In genomic region chr5:102149481-102150129, GRCm38 (mm10) we compare ENCODE assay signal across 8 mouse cellular contexts.
A peak's percentile ranks its signal among the peaks of the same experiment; 100 is the strongest.
DNase-seq lines count a peak whose midpoint lies in the region; ATAC-seq and TF ChIP-seq lines count a peak whose summit lies in the region.

No protein-coding gene starts in this region.

- H3K9ac ChIP-seq in kidney, embryonic 16.5 days (replicated peaks; ENCODE audit: low read length), result no peak overlapping the region
- no peak overlapping the region for H3K9ac ChIP-seq in limb, embryonic 13.5 days
- H3K9ac ChIP-seq in neural tube, embryonic 11.5 days (ENCODE audit: low read length), result no peak overlapping the region

- peak in 1 of 2 experiments; percentile 27 for DNase-seq in spleen, adult 2 months (ENCODE audit: low read depth in 1 of 2, low spot score in 2 of 2)
- no peak for DNase-seq in spleen, adult 12 weeks (ENCODE audit: low spot score)
- peak; percentile 90 to 93 for DNase-seq in cerebellum, postnatal 10 days
- peak; percentile 77 to 91 for DNase-seq in frontal cortex, postnatal 14 days (ENCODE audit: low spot score in 2 of 2)
- DNase-seq in neural tube, embryonic 11.5 days (ENCODE audit: low spot score), result peak; percentile 85
- peak; percentile 51 for DNase-seq in thymus, postnatal 0 days (ENCODE audit: low spot score)

- WGBS in spleen, adult 2 months, result 50% methylated on average over 14 of the region's 14 CpGs
- WGBS in kidney, embryonic 16.5 days, result 44% methylated on average over 14 of the region's 14 CpGs
- 26% methylated on average over 14 of the region's 14 CpGs for WGBS in limb, embryonic 13.5 days
- WGBS in neural tube, embryonic 11.5 days, result 48% methylated on average over 14 of the region's 14 CpGs

- ATAC-seq in kidney, embryonic 16.5 days (ENCODE audit: low FRiP score, low TSS enrichment), result peak; percentile 35; the same call in 1 of the 2 replicates
- 0 out of 2 replicates have a peak, but pooled peaks have one; percentile 48 for ATAC-seq in limb, embryonic 13.5 days (ENCODE audit: low FRiP score, low read depth)
- 0 out of 2 replicates have a peak, but pooled peaks have one; percentile 55 for ATAC-seq in neural tube, embryonic 11.5 days (ENCODE audit: insufficient read depth, low FRiP score, low TSS enrichment)

- no peak overlapping the region for H3K4me3 ChIP-seq in spleen, adult 2 months (ENCODE audit: extremely low read depth, insufficient read depth, insufficient read length)
- H3K4me3 ChIP-seq in kidney, embryonic 16.5 days (ENCODE audit: low read length), result no peak overlapping the region
- no peak overlapping the region for H3K4me3 ChIP-seq in limb, embryonic 13.5 days
- no peak overlapping the region for H3K4me3 ChIP-seq in neural tube, embryonic 11.5 days (ENCODE audit: low read depth, low read length)

- peak; percentile 58; the same call in 1 of the 2 replicates for TF ChIP-seq CTCF in spleen, adult 2 months (IDR thresholded peaks at IDR 0.05; ENCODE audit: extremely low read depth, insufficient read depth, insufficient read length, insufficient replicate concordance)

- H3K4me1 ChIP-seq in spleen, adult 2 months (ENCODE audit: control insufficient read depth, insufficient read depth, insufficient read length), result no peaks in the 10 kb centered on the region
- no peaks in the 10 kb centered on the region for H3K4me1 ChIP-seq in kidney, embryonic 16.5 days (ENCODE audit: insufficient read depth, low read length)
- peaks cover 4% of the 10 kb centered on the region; the same call in 1 of the 2 replicates for H3K4me1 ChIP-seq in limb, embryonic 13.5 days
- H3K4me1 ChIP-seq in neural tube, embryonic 11.5 days (ENCODE audit: control insufficient read depth, insufficient read depth, low read length), result no peaks in the 10 kb centered on the region

- H3K36me3 ChIP-seq in spleen, adult 2 months (ENCODE audit: control insufficient read depth, insufficient read depth, low read length), result no peaks in the 10 kb centered on the region
- H3K36me3 ChIP-seq in kidney, embryonic 16.5 days (ENCODE audit: insufficient read depth, low read length), result no peaks in the 10 kb centered on the region
- no peaks in the 10 kb centered on the region for H3K36me3 ChIP-seq in limb, embryonic 13.5 days
- no peaks in the 10 kb centered on the region for H3K36me3 ChIP-seq in neural tube, embryonic 11.5 days (ENCODE audit: control insufficient read depth, insufficient read depth, low read length)

- no peak overlapping the region for H3K4me2 ChIP-seq in kidney, embryonic 16.5 days (replicated peaks; ENCODE audit: low read depth, low read length)
- peak overlapping the region; percentile 31; the same call in 1 of the 2 replicates for H3K4me2 ChIP-seq in limb, embryonic 13.5 days (replicated peaks)
- no peak overlapping the region for H3K4me2 ChIP-seq in neural tube, embryonic 11.5 days (ENCODE audit: low read depth)

- H3K27me3 ChIP-seq in spleen, adult 2 months (ENCODE audit: control insufficient read depth, insufficient read depth, low read length), result no peaks in the 10 kb centered on the region
- H3K27me3 ChIP-seq in kidney, embryonic 16.5 days (ENCODE audit: insufficient read depth, low read length), result no peaks in the 10 kb centered on the region
- no peaks in the 10 kb centered on the region for H3K27me3 ChIP-seq in limb, embryonic 13.5 days
- no peaks in the 10 kb centered on the region for H3K27me3 ChIP-seq in neural tube, embryonic 11.5 days (ENCODE audit: control insufficient read depth, insufficient read depth, low read length)

- H3K9me3 ChIP-seq in kidney, embryonic 16.5 days (ENCODE audit: low read length), result no peaks in the 10 kb centered on the region
- no peaks in the 10 kb centered on the region for H3K9me3 ChIP-seq in limb, embryonic 13.5 days
- H3K9me3 ChIP-seq in neural tube, embryonic 11.5 days (ENCODE audit: control insufficient read depth, low read length), result no peaks in the 10 kb centered on the region

- H3K27ac ChIP-seq in spleen, adult 2 months (ENCODE audit: insufficient read depth, low read length), result no peak overlapping the region
- no peak overlapping the region for H3K27ac ChIP-seq in kidney, embryonic 16.5 days (ENCODE audit: low read length)
- no peak overlapping the region for H3K27ac ChIP-seq in limb, embryonic 13.5 days
- H3K27ac ChIP-seq in neural tube, embryonic 11.5 days (ENCODE audit: low read depth, low read length), result no peak overlapping the region

- TF ChIP-seq POLR2A in spleen, adult 2 months (IDR thresholded peaks at IDR 0.05; ENCODE audit: low read depth, low read length), result no peak
